Mouse (Mus musculus) layer of hippocampus, adult 9-11 months (tissue): ENCODE data around the gene Gm26558.
A peak's percentile ranks its signal among the peaks of the same experiment; 100 is the strongest.

Experiments used
- DNase-seq: peaks from one replicate; pipeline ENCODE4 v3.0.0; 2022

Gm26558 gene

GRCm38 (mm10) chr2:70647681-70648080 is 14.2 kb downstream of the Gm26558 start:
- DNase-seq: no peak

GRCm38 (mm10) chr2:70645266-70645780 is 16.6 kb downstream of the Gm26558 start:
- no peak for DNase-seq

GRCm38 (mm10) chr2:70642971-70643565 is 18.8 kb downstream of the Gm26558 start:
- DNase-seq: no peak

DNA sequence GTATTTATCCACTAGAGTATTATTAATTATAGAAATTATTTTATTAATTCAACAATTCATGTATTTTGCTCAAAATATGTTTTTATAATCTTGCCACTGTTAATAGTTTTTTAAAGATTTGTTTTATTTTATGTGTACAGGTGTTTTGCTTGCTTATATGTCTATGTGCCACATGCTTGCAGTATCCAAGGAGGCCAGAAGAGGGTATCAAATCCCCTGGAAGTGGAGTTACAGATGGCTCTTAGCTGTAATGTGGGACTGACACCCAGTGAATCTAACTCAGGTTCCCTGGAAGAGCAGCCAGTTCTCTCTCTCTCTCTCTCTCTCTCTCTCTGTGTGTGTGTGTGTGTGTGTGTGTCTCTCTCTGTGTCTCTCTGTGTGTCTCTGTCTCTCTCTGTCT is 20.9 kb downstream of the Gm26558 start:
- no peak for DNase-seq

- no peak for DNase-seq
Measured at GRCm38 (mm10) chr2:70634028-70634690, 27.7 kb downstream of the Gm26558 start.

- DNase-seq: no peak
Measured at GRCm38 (mm10) chr2:70632412-70632811, 29.5 kb downstream of the Gm26558 start.

- DNase-seq: no peak
Measured at GRCm38 (mm10) chr2:70631321-70631720, 30.6 kb downstream of the Gm26558 start.

DNA sequence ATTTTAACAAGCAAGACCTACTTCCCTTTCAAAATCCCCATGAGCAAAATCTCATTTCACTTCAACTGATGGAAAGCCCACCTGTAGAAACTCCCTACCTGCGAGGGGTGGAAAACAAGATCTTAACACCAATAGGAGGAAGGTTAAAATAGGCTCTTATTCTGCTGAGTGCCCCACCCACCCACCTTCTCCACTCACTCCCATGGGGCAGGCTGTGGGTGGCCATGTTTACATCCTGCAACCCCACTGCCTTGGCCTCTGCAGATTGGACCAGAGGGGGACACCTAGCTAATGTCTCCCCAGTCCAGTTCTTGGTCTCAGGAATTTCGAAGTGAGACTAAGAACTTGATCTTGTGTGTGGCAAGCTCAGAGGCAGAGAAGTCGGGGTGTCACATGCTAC is 32.0 kb downstream of the Gm26558 start:
- DNase-seq: no peak

GRCm38 (mm10) chr2:70629339-70629761 is 32.6 kb downstream of the Gm26558 start:
- peak; percentile 11 for DNase-seq

GRCm38 (mm10) chr2:70628397-70628796 is 33.5 kb downstream of the Gm26558 start:
- DNase-seq: no peak

- DNase-seq: no peak
Measured at GRCm38 (mm10) chr2:70625761-70626160, 36.1 kb downstream of the Gm26558 start.

- no peak for DNase-seq
Measured at GRCm38 (mm10) chr2:70622244-70622643, 39.7 kb downstream of the Gm26558 start.

GRCm38 (mm10) chr2:70620225-70620624 is 41.7 kb downstream of the Gm26558 start:
- peak; percentile 49 for DNase-seq

DNA sequence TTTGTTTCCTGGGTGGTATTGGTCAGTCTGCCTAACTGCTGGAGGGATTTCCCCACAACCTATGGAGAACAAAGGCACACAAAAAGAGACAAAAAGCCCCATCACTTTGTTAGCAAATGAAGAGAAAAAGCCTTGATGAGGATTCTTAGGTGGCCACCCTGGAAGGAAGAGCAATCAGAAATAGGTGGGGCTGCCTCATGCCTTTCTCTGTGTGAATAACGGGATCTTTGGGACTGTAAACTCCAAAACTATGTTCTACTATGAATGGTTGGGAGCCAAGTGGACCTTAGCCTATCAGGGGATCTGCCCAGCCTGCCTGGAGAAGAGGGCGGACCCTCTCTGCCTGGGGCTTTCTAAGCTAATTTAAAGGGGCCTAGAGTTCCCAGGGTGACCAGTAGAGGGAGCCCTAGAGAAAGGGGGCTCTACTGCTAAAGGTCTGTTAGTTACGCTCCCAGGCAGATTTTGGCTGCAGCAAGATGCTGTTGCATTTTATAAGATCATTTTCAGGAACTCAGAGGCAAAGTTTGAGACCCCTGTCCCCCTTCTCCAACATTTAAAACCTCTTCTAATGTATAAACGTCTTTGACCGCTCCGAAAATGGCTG is 42.6 kb downstream of the Gm26558 start:
- no peak for DNase-seq

GRCm38 (mm10) chr2:70616617-70617016 is 45.3 kb downstream of the Gm26558 start:
- DNase-seq: no peak

- DNase-seq: no peak
Measured at GRCm38 (mm10) chr2:70616076-70616475, 45.8 kb downstream of the Gm26558 start.

- no peak for DNase-seq
Measured at GRCm38 (mm10) chr2:70614745-70615351, 47.1 kb downstream of the Gm26558 start.
